Comparison of ENCODE assay signal across 24 mouse cellular contexts in genomic region chr15:13391331-13391730, GRCm38 (mm10).
A peak's percentile ranks its signal among the peaks of the same experiment; 100 is the strongest.
DNase-seq lines count a peak whose midpoint lies in the region; ATAC-seq and TF ChIP-seq lines count a peak whose summit lies in the region.
"Had no signal": no experiment of that assay in that cellular context is flagged by ENCODE, and none has a peak within 500 bp of the region (broad histone marks: within the 10 kb centered on the region; RNA-seq: fewer than 3 reads in every experiment).

No protein-coding gene starts in this region.

- no peak for ATAC-seq in forebrain, embryonic 16.5 days
- ATAC-seq in kidney, postnatal 0 days (replicated peaks; ENCODE audit: low FRiP score, low read depth) = no peak
- ATAC-seq in intestine, embryonic 16.5 days = no peak
- ATAC-seq: activated CD4-positive, CD25-positive, alpha-beta regulatory T cell, adult 4 months; CD4-positive, CD25-positive, alpha-beta regulatory T cell, adult 4 months; liver, embryonic 12.5 days had no signal

- no peak overlapping the region for H3K9ac ChIP-seq in forebrain, embryonic 16.5 days (replicated peaks; ENCODE audit: low read depth, low read length)
- no peak overlapping the region for H3K9ac ChIP-seq in kidney, postnatal 0 days (ENCODE audit: low read depth, low read length)
- H3K9ac ChIP-seq in intestine, embryonic 16.5 days (ENCODE audit: low read depth, low read length) = no peak overlapping the region
- H3K9ac ChIP-seq: heart, embryonic 12.5 days; hindbrain, embryonic 13.5 days; liver, embryonic 12.5 days; neural tube, embryonic 12.5 days had no signal

- no peaks in the 10 kb centered on the region for H3K9me3 ChIP-seq in forebrain, embryonic 10.5 days
- H3K9me3 ChIP-seq in forebrain, embryonic 16.5 days (ENCODE audit: control insufficient read depth, low read length) = no peaks in the 10 kb centered on the region
- H3K9me3 ChIP-seq in kidney, postnatal 0 days (replicated peaks; ENCODE audit: low read length) = no peaks in the 10 kb centered on the region
- no peaks in the 10 kb centered on the region for H3K9me3 ChIP-seq in intestine, embryonic 16.5 days (ENCODE audit: control insufficient read depth, low read length)
- H3K9me3 ChIP-seq: heart, embryonic 12.5 days; hindbrain, embryonic 13.5 days; limb, embryonic 10.5 days; liver, embryonic 12.5 days; neural tube, embryonic 12.5 days had no signal

- H3K27ac ChIP-seq in forebrain, embryonic 10.5 days = peak overlapping the region; percentile 82; the same call in 1 of the 2 replicates
- H3K27ac ChIP-seq in forebrain, embryonic 16.5 days (ENCODE audit: low read length) = no peak overlapping the region
- no peak overlapping the region for H3K27ac ChIP-seq in kidney, postnatal 0 days
- no peak overlapping the region for H3K27ac ChIP-seq in intestine, embryonic 16.5 days (ENCODE audit: low read length)
- H3K27ac ChIP-seq: hindbrain, embryonic 13.5 days; left cerebral cortex, adult 2 months; limb, embryonic 10.5 days; liver, embryonic 12.5 days; macrophage; neural tube, embryonic 12.5 days had no signal

- H3K27me3 ChIP-seq in forebrain, embryonic 10.5 days (ENCODE audit: poor library complexity, severe bottlenecking) = no peaks in the 10 kb centered on the region
- no peaks in the 10 kb centered on the region for H3K27me3 ChIP-seq in forebrain, embryonic 16.5 days (replicated peaks; ENCODE audit: control insufficient read depth, insufficient read depth, low read length)
- no peaks in the 10 kb centered on the region for H3K27me3 ChIP-seq in kidney, postnatal 0 days (ENCODE audit: insufficient read depth, low read length)
- no peaks in the 10 kb centered on the region for H3K27me3 ChIP-seq in intestine, embryonic 16.5 days (replicated peaks; ENCODE audit: control insufficient read depth, insufficient read depth, low read length)
- H3K27me3 ChIP-seq: heart, embryonic 12.5 days; hindbrain, embryonic 13.5 days; liver, embryonic 12.5 days; neural tube, embryonic 12.5 days had no signal

- 81% methylated on average over 4 of the region's 4 CpGs for WGBS in forebrain, embryonic 10.5 days
- 81% methylated on average over 4 of the region's 4 CpGs for WGBS in forebrain, embryonic 16.5 days
- WGBS in kidney, postnatal 0 days = 60% methylated on average over 4 of the region's 4 CpGs
- 36% methylated on average over 4 of the region's 4 CpGs for WGBS in lung, adult 2 months
- 71% methylated on average over 4 of the region's 4 CpGs for WGBS in intestine, embryonic 16.5 days

- no peak for TF ChIP-seq POLR2A in lung, adult 2 months (IDR thresholded peaks at IDR 0.05; ENCODE audit: borderline replicate concordance, extremely low read depth, low read depth, low read length)

- H3K4me3 ChIP-seq in forebrain, embryonic 10.5 days = no peak overlapping the region
- no peak overlapping the region for H3K4me3 ChIP-seq in forebrain, embryonic 16.5 days (replicated peaks; ENCODE audit: low read length)
- no peak overlapping the region for H3K4me3 ChIP-seq in kidney, postnatal 0 days (replicated peaks; ENCODE audit: low read depth, low read length)
- H3K4me3 ChIP-seq in lung, adult 2 months (replicated peaks; ENCODE audit: extremely low read depth, low read depth, low read length) = no peak overlapping the region
- no peak overlapping the region for H3K4me3 ChIP-seq in intestine, embryonic 16.5 days (ENCODE audit: low read length)
- H3K4me3 ChIP-seq: heart, embryonic 12.5 days; hindbrain, embryonic 13.5 days; left cerebral cortex, adult 2 months; limb, embryonic 10.5 days; liver, embryonic 12.5 days; neural tube, embryonic 12.5 days had no signal

- TF ChIP-seq CTCF in kidney, postnatal 0 days (IDR thresholded peaks at IDR 0.05; ENCODE audit: low read depth) = no peak
- TF ChIP-seq CTCF in lung, adult 2 months (IDR thresholded peaks at IDR 0.05; ENCODE audit: insufficient read depth, low read length) = no peak

- H3K4me1 ChIP-seq in forebrain, embryonic 10.5 days = peaks cover 27% of the 10 kb centered on the region
- peaks cover 5% of the 10 kb centered on the region for H3K4me1 ChIP-seq in forebrain, embryonic 16.5 days (replicated peaks; ENCODE audit: control insufficient read depth, insufficient read depth, low read length)
- H3K4me1 ChIP-seq in kidney, postnatal 0 days (replicated peaks; ENCODE audit: insufficient read depth, low read length) = no peaks in the 10 kb centered on the region
- no peaks in the 10 kb centered on the region for H3K4me1 ChIP-seq in lung, adult 2 months (ENCODE audit: control insufficient read depth, insufficient read depth, low read length)
- no peaks in the 10 kb centered on the region for H3K4me1 ChIP-seq in intestine, embryonic 16.5 days (ENCODE audit: control insufficient read depth, insufficient read depth, low read length)
- H3K4me1 ChIP-seq: heart, embryonic 12.5 days; liver, embryonic 12.5 days; neural tube, embryonic 12.5 days had no signal

- H3K4me2 ChIP-seq in forebrain, embryonic 16.5 days (ENCODE audit: low read length) = no peak overlapping the region
- no peak overlapping the region for H3K4me2 ChIP-seq in kidney, postnatal 0 days (ENCODE audit: low read length)
- H3K4me2 ChIP-seq in intestine, embryonic 16.5 days (ENCODE audit: low read depth, low read length) = no peak overlapping the region
- H3K4me2 ChIP-seq: heart, embryonic 12.5 days; hindbrain, embryonic 13.5 days; liver, embryonic 12.5 days; midbrain, embryonic 11.5 days; neural tube, embryonic 12.5 days had no signal

- H3K36me3 ChIP-seq in forebrain, embryonic 10.5 days (replicated peaks) = no peaks in the 10 kb centered on the region
- H3K36me3 ChIP-seq in forebrain, embryonic 16.5 days (ENCODE audit: control insufficient read depth, insufficient read depth) = no peaks in the 10 kb centered on the region
- H3K36me3 ChIP-seq in kidney, postnatal 0 days (ENCODE audit: insufficient read depth, low read length) = no peaks in the 10 kb centered on the region
- no peaks in the 10 kb centered on the region for H3K36me3 ChIP-seq in intestine, embryonic 16.5 days (ENCODE audit: control insufficient read depth, insufficient read depth, low read length)
- H3K36me3 ChIP-seq: heart, embryonic 12.5 days; hindbrain, embryonic 13.5 days; limb, embryonic 10.5 days; liver, embryonic 12.5 days; neural tube, embryonic 12.5 days had no signal

- no peak for DNase-seq in forebrain, embryonic 10.5 days (ENCODE audit: extremely low spot score, low spot score)
- DNase-seq in kidney, postnatal 0 days (ENCODE audit: low spot score) = peak; percentile 15
- peak; percentile 22 for DNase-seq in lung, adult 2 months
- DNase-seq in lung, postnatal 36 days = peak; percentile 64
- no peak for DNase-seq in frontal cortex, postnatal 25 days (ENCODE audit: low spot score in 2 of 2)
- DNase-seq in thymus, adult 18-20 months = no peak
- DNase-seq: adrenal gland, postnatal 25 days; cerebellum, adult 11-12 months; gastrocnemius, postnatal 10 days; heart, adult 11 months; right cerebral cortex, adult 18-20 months; thymus, postnatal 14 days had no signal

Comparison
In these comparisons a context has a peak if more than half of its experiments do, and no peak if none do; other contexts are left out.
1. DNase-seq: peak in kidney, postnatal 0 days (single experiment), lung, adult 2 months (single experiment) and lung, postnatal 36 days (single experiment); none in forebrain, embryonic 10.5 days (single experiment), frontal cortex, postnatal 25 days (0 of 2) and thymus, adult 18-20 months (0 of 2).